ENCODE assay signal across 20 mouse cellular contexts in the genomic region with DNA sequence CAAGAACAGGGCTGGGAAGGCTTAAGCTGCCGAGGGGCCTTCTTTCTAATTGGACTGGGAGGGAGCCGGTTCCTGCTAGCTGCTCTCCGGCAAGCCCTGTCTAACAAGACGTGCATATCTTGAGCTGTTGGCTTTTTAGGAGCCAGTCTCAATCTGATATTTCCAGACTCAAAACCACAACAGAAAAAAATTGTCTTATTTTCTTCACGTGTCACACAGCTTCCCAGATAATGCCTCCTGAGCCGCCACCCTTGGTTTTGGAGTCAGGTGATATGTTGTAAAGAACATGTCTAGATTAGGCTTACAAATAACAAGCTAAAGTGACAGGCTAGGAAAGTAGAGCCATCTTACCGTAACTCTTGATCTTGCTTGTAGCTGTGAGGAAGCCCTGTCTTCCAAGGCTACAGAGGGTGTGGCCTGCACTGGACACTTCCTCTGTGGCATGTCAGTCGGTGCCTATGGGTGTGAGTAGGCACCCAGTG. TPM values are rescaled to one million over a fixed set of nuclear protein-coding genes. Genes with fewer than 3 reads are reported as not detected.
DNase-seq lines count a peak whose midpoint lies in the region; ATAC-seq and TF ChIP-seq lines count a peak whose summit lies in the region.
"Had no signal": no experiment of that assay in that cellular context is flagged by ENCODE, and none has a peak within 500 bp of the region (broad histone marks: within the 10 kb centered on the region; RNA-seq: fewer than 3 reads in every experiment).

No protein-coding gene starts in this region.

- H3K4me3 ChIP-seq in hindbrain, embryonic 16.5 days (ENCODE audit: low read length) = no peak overlapping the region
- no peak overlapping the region for H3K4me3 ChIP-seq in hindbrain, embryonic 14.5 days (replicated peaks; ENCODE audit: low read length)
- no peak overlapping the region for H3K4me3 ChIP-seq in G1E (ENCODE audit: low read depth, low read length)
- H3K4me3 ChIP-seq in liver, embryonic 14.5 days (ENCODE audit: insufficient read depth in 1 of 2, low read depth in 2 of 2, low read length in 2 of 2) = no peak overlapping the region
- H3K4me3 ChIP-seq in stomach, postnatal 0 days (ENCODE audit: low read depth, low read length) = no peak overlapping the region
- H3K4me3 ChIP-seq: forebrain, embryonic 12.5 days; heart, embryonic 12.5 days; neural tube, embryonic 12.5 days had no signal

- TF ChIP-seq CTCF in G1E (IDR thresholded peaks at IDR 0.05; ENCODE audit: low read depth, low read length) = no peak
- TF ChIP-seq CTCF in liver, embryonic 14.5 days (IDR thresholded peaks at IDR 0.05; ENCODE audit: low read depth) = no peak
- no peak for TF ChIP-seq CTCF in stomach, postnatal 0 days (IDR thresholded peaks at IDR 0.05; ENCODE audit: low read depth)

- no peaks in the 10 kb centered on the region for H3K36me3 ChIP-seq in hindbrain, embryonic 16.5 days (ENCODE audit: control insufficient read depth, insufficient read depth, low read length)
- peaks cover 7% of the 10 kb centered on the region; the same call in 1 of the 2 replicates for H3K36me3 ChIP-seq in hindbrain, embryonic 14.5 days (replicated peaks; ENCODE audit: control insufficient read depth, insufficient read depth)
- peaks cover 73% of the 10 kb centered on the region for H3K36me3 ChIP-seq in G1E (replicated peaks)
- H3K36me3 ChIP-seq in liver, embryonic 14.5 days (replicated peaks; ENCODE audit: control insufficient read depth, insufficient read depth, low read depth) = no peaks in the 10 kb centered on the region
- H3K36me3 ChIP-seq in stomach, postnatal 0 days (ENCODE audit: control insufficient read depth, insufficient read depth, low read length) = no peaks in the 10 kb centered on the region; the same call in 1 of the 2 replicates

- WGBS in hindbrain, embryonic 16.5 days = 75% methylated on average over 8 of the region's 8 CpGs
- 72% methylated on average over 8 of the region's 8 CpGs for WGBS in hindbrain, embryonic 14.5 days
- 11% methylated on average over 8 of the region's 8 CpGs for WGBS in liver, embryonic 14.5 days (ENCODE audit: insufficient replicate concordance)
- WGBS in stomach, postnatal 0 days = 73% methylated on average over 8 of the region's 8 CpGs

- 0 out of 2 replicates have a peak, but pooled peaks cover 2% of the 10 kb centered on the region for H3K27me3 ChIP-seq in hindbrain, embryonic 16.5 days (replicated peaks; ENCODE audit: control insufficient read depth, insufficient read depth, low read length)
- peaks cover 14% of the 10 kb centered on the region; the same call in 1 of the 2 replicates for H3K27me3 ChIP-seq in hindbrain, embryonic 14.5 days (ENCODE audit: control insufficient read depth, insufficient read depth, low read length)
- H3K27me3 ChIP-seq in G1E (ENCODE audit: insufficient read depth, low read length) = no peaks in the 10 kb centered on the region
- no peaks in the 10 kb centered on the region for H3K27me3 ChIP-seq in liver, embryonic 14.5 days (ENCODE audit: control insufficient read depth, insufficient read depth, low read length)
- H3K27me3 ChIP-seq in stomach, postnatal 0 days (ENCODE audit: control insufficient read depth, insufficient read depth, low read length) = no peaks in the 10 kb centered on the region
- H3K27me3 ChIP-seq: forebrain, embryonic 12.5 days; heart, embryonic 12.5 days had no signal

- no peak for DNase-seq in hindbrain, embryonic 14.5 days (ENCODE audit: low spot score)
- peak; percentile 20 for DNase-seq in G1E (ENCODE audit: low spot score)
- peak; percentile 29 for DNase-seq in c-Kit-positive CD71-positive TER-119-negative erythroid progenitor cells, embryonic 14.5 days (ENCODE audit: low read depth)
- peak in 1 of 3 experiments; percentile 13 for DNase-seq in liver, embryonic 14.5 days (ENCODE audit: low read depth in 3 of 3, low spot score in 3 of 3)
- DNase-seq in spleen, postnatal 4 days (ENCODE audit: low spot score in 2 of 2) = no peak
- no peak for DNase-seq in stomach, postnatal 0 days (ENCODE audit: low spot score)
- DNase-seq in gastrocnemius, adult 8-10 months (ENCODE audit: low spot score in 2 of 2) = no peak
- DNase-seq: adrenal gland, postnatal 36 days; cerebellum, adult 11 months; cerebellum, postnatal 25 days; gastrocnemius, postnatal 36 days; heart, postnatal 36 days; layer of hippocampus, adult 9-11 months; right cerebral cortex, postnatal 25 days; thymus, postnatal 14 days had no signal

- no peak overlapping the region for H3K9ac ChIP-seq in hindbrain, embryonic 16.5 days (ENCODE audit: low read depth, low read length)
- H3K9ac ChIP-seq in hindbrain, embryonic 14.5 days = no peak overlapping the region
- H3K9ac ChIP-seq in liver, embryonic 14.5 days (replicated peaks) = no peak overlapping the region
- no peak overlapping the region for H3K9ac ChIP-seq in stomach, postnatal 0 days (ENCODE audit: low read length)
- H3K9ac ChIP-seq: forebrain, embryonic 12.5 days; heart, embryonic 12.5 days; neural tube, embryonic 12.5 days had no signal

- no peak overlapping the region for H3K4me2 ChIP-seq in hindbrain, embryonic 16.5 days (ENCODE audit: low read length)
- H3K4me2 ChIP-seq in hindbrain, embryonic 14.5 days (replicated peaks) = no peak overlapping the region
- no peak overlapping the region for H3K4me2 ChIP-seq in liver, embryonic 14.5 days (ENCODE audit: low read depth)
- H3K4me2 ChIP-seq in stomach, postnatal 0 days (replicated peaks; ENCODE audit: low read depth) = no peak overlapping the region
- H3K4me2 ChIP-seq: forebrain, embryonic 12.5 days; heart, embryonic 12.5 days; neural tube, embryonic 12.5 days had no signal

- H3K9me3 ChIP-seq in hindbrain, embryonic 16.5 days (ENCODE audit: control insufficient read depth, low read length) = no peaks in the 10 kb centered on the region
- H3K9me3 ChIP-seq in hindbrain, embryonic 14.5 days (ENCODE audit: control insufficient read depth, low read length) = no peaks in the 10 kb centered on the region
- no peaks in the 10 kb centered on the region for H3K9me3 ChIP-seq in G1E (replicated peaks)
- H3K9me3 ChIP-seq in liver, embryonic 14.5 days (ENCODE audit: control insufficient read depth, low read length) = no peaks in the 10 kb centered on the region
- no peaks in the 10 kb centered on the region for H3K9me3 ChIP-seq in stomach, postnatal 0 days (ENCODE audit: control insufficient read depth, low read length)
- H3K9me3 ChIP-seq: forebrain, embryonic 12.5 days; heart, embryonic 12.5 days; neural tube, embryonic 12.5 days had no signal

- TF ChIP-seq EP300 in liver, embryonic 14.5 days (IDR thresholded peaks at IDR 0.05; ENCODE audit: low read depth) = peak; percentile 34
- no peak for TF ChIP-seq EP300 in stomach, postnatal 0 days (optimal IDR thresholded peaks at IDR 0.05)

- peak overlapping the region; percentile 17; the same call in 1 of the 2 replicates for H3K27ac ChIP-seq in hindbrain, embryonic 16.5 days (ENCODE audit: low read depth, low read length)
- no peak overlapping the region for H3K27ac ChIP-seq in hindbrain, embryonic 14.5 days
- H3K27ac ChIP-seq in liver, embryonic 14.5 days = no peak overlapping the region
- no peak overlapping the region for H3K27ac ChIP-seq in stomach, postnatal 0 days (replicated peaks)
- H3K27ac ChIP-seq: forebrain, embryonic 12.5 days; neural tube, embryonic 12.5 days had no signal

- H3K4me1 ChIP-seq in hindbrain, embryonic 16.5 days (ENCODE audit: control insufficient read depth, insufficient read depth, low read depth, low read length) = peaks cover 12% of the 10 kb centered on the region
- peaks cover 24% of the 10 kb centered on the region for H3K4me1 ChIP-seq in hindbrain, embryonic 14.5 days (replicated peaks; ENCODE audit: control insufficient read depth, insufficient read depth, low read length)
- H3K4me1 ChIP-seq in G1E (ENCODE audit: insufficient read depth, low read depth, low read length) = peaks cover 20% of the 10 kb centered on the region
- peaks cover 0 to 12% of the 10 kb centered on the region in 2 experiments; a peak in 3 of 4 replicates for H3K4me1 ChIP-seq in liver, embryonic 14.5 days (replicated peaks; ENCODE audit: control insufficient read depth in 2 of 2, insufficient read depth in 2 of 2, low read length in 1 of 2)
- no peaks in the 10 kb centered on the region for H3K4me1 ChIP-seq in stomach, postnatal 0 days (replicated peaks; ENCODE audit: control insufficient read depth, insufficient read depth)

- no peak for ATAC-seq in hindbrain, embryonic 16.5 days
- ATAC-seq in hindbrain, embryonic 14.5 days (ENCODE audit: low FRiP score) = no peak
- ATAC-seq in G1E (ENCODE audit: extremely low read depth, insufficient number of reproducible peaks, low FRiP score, poor library complexity, severe bottlenecking) = peak; percentile 66
- ATAC-seq in liver, embryonic 14.5 days (ENCODE audit: insufficient read depth) = peak; percentile 60; the same call in 1 of the 2 replicates
- ATAC-seq in stomach, postnatal 0 days (ENCODE audit: low FRiP score, low TSS enrichment) = no peak
- ATAC-seq: intestine, embryonic 16.5 days had no signal

RNA-seq across cellular contexts. Expression of a gene that starts 56.7 kb away (rescaled TPM):
- polyA plus RNA-seq in hindbrain, embryonic 16.5 days (2015; fragmentation: Nextera tagmentation; extraction: Ambion mirVana) = 53.0 and 58.8 TPM in 2 replicates
- 53.3 and 59.5 TPM in 2 replicates for polyA plus RNA-seq in hindbrain, embryonic 14.5 days (2014; fragmentation: Nextera tagmentation; extraction: Ambion mirVana)
- 24.5 and 32.4 TPM in 2 replicates for total RNA-seq in G1E (2014; fragmentation: Nextera tagmentation)
- total RNA-seq in G1E (2017) = 52.0 and 53.9 TPM in 2 replicates
- polyA plus RNA-seq in G1E (2012) = 14.0 and 22.9 TPM in 2 replicates
- polyA plus RNA-seq in liver, embryonic 14.5 days (2012; rRNA removed) = 8.2 and 11.6 TPM in 2 replicates
- polyA plus RNA-seq in liver, embryonic 14.5 days (2014; fragmentation: Nextera tagmentation; extraction: Ambion mirVana) = 19.2 and 22.8 TPM in 2 replicates
- 23.9 and 24.5 TPM in 2 replicates for polyA plus RNA-seq in stomach, postnatal 0 days (2015; fragmentation: Nextera tagmentation; extraction: Ambion mirVana)
- 10 to 100 TPM in 3 of 4 experiments, 1 to 10 TPM in 1; 9.3 to 12.8 (median 11.1) TPM for total RNA-seq in gastrocnemius, adult 8-10 months (2022)

Comparison
In these comparisons a context has a peak if more than half of its experiments do, and no peak if none do; other contexts are left out.
1. ATAC-seq: peak in G1E (single experiment) and liver, embryonic 14.5 days (single experiment); none in hindbrain, embryonic 16.5 days (single experiment), hindbrain, embryonic 14.5 days (single experiment) and stomach, postnatal 0 days (single experiment).
2. DNase-seq: peak in G1E (single experiment) and c-Kit-positive CD71-positive TER-119-negative erythroid progenitor cells, embryonic 14.5 days (single experiment); none in hindbrain, embryonic 14.5 days (single experiment), spleen, postnatal 4 days (0 of 2), stomach, postnatal 0 days (single experiment) and gastrocnemius, adult 8-10 months (0 of 2).